11 mouse cellular contexts compared by ENCODE assay signal in genomic region chr17:5959802-5960201, GRCm38 (mm10). TPM values are rescaled to one million over a fixed set of nuclear protein-coding genes. Genes with fewer than 3 reads are reported as not detected.
DNase-seq lines count a peak whose midpoint lies in the region; ATAC-seq and TF ChIP-seq lines count a peak whose summit lies in the region.
"Had no signal": no experiment of that assay in that cellular context is flagged by ENCODE, and none has a peak within 500 bp of the region (broad histone marks: within the 10 kb centered on the region; RNA-seq: fewer than 3 reads in every experiment).

No protein-coding gene starts in this region.

- H3K27ac ChIP-seq in layer of hippocampus, adult 2 months = peak overlapping the region; percentile 36; the same call in 1 of the 2 replicates
- H3K27ac ChIP-seq in intestine, postnatal 0 days (ENCODE audit: low read depth, low read length) = 0 out of 2 replicates have a peak overlapping the region, but pooled peaks have one; percentile 2
- peak overlapping the region; percentile 86 for H3K27ac ChIP-seq in stomach, embryonic 14.5 days (ENCODE audit: low read length)

- WGBS in intestine, postnatal 0 days = 50% methylated on average over 9 of the region's 9 CpGs
- WGBS in stomach, embryonic 14.5 days = 32% methylated on average over 9 of the region's 9 CpGs

- H3K4me1 ChIP-seq in intestine, postnatal 0 days (replicated peaks; ENCODE audit: control insufficient read depth, insufficient read depth, low read length) = no peaks in the 10 kb centered on the region; the same call in 1 of the 2 replicates
- H3K4me1 ChIP-seq in stomach, embryonic 14.5 days (ENCODE audit: control insufficient read depth, insufficient read depth, low read length) = peaks cover 21% of the 10 kb centered on the region

- no peak overlapping the region for H3K9ac ChIP-seq in intestine, postnatal 0 days (ENCODE audit: low read depth, low read length)
- H3K9ac ChIP-seq in stomach, embryonic 14.5 days (replicated peaks; ENCODE audit: low read depth, low read length) = no peak overlapping the region

- peak; percentile 39 for DNase-seq in gastrocnemius, adult 18-20 months (ENCODE audit: low spot score)
- no peak for DNase-seq in gastrocnemius, adult 8-10 months (ENCODE audit: low spot score in 2 of 2)
- no peak for DNase-seq in layer of hippocampus, adult 2 months (ENCODE audit: low spot score in 2 of 2)
- no peak for DNase-seq in layer of hippocampus, adult 9-11 months
- DNase-seq in embryo, embryonic 11 days = no peak
- no peak for DNase-seq in left cerebral cortex, postnatal 25 days (ENCODE audit: low spot score in 2 of 2)
- DNase-seq: kidney, adult 9 months; spleen, adult 18-20 months; thymus, postnatal 4 days had no signal

- intact Hi-C loops in left cerebral cortex, postnatal 25 days (cut with DNase I) = no loop called here

- ATAC-seq in intestine, postnatal 0 days = no peak
- no peak for ATAC-seq in stomach, embryonic 14.5 days (ENCODE audit: insufficient number of reproducible peaks, insufficient read depth, low FRiP score, low read depth)

- no peaks in the 10 kb centered on the region for H3K9me3 ChIP-seq in intestine, postnatal 0 days (ENCODE audit: control insufficient read depth)
- H3K9me3 ChIP-seq in stomach, embryonic 14.5 days (ENCODE audit: control insufficient read depth, low read depth, low read length) = no peaks in the 10 kb centered on the region

- H3K4me3 ChIP-seq in layer of hippocampus, adult 2 months = no peak overlapping the region
- H3K4me3 ChIP-seq in intestine, postnatal 0 days (ENCODE audit: low read depth, low read length) = no peak overlapping the region
- no peak overlapping the region for H3K4me3 ChIP-seq in stomach, embryonic 14.5 days (ENCODE audit: low read depth, low read length)

- no peak for TF ChIP-seq CTCF in layer of hippocampus, adult 2 months (conservative IDR thresholded peaks at IDR 0.05)
- TF ChIP-seq CTCF in intestine, postnatal 0 days (IDR thresholded peaks at IDR 0.05; ENCODE audit: low read depth) = no peak

- H3K36me3 ChIP-seq in intestine, postnatal 0 days (ENCODE audit: control insufficient read depth, insufficient read depth) = no peaks in the 10 kb centered on the region
- H3K36me3 ChIP-seq in stomach, embryonic 14.5 days (ENCODE audit: control insufficient read depth, insufficient read depth, low read length) = no peaks in the 10 kb centered on the region

- no peak overlapping the region for H3K4me2 ChIP-seq in intestine, postnatal 0 days (replicated peaks; ENCODE audit: low read depth)
- H3K4me2 ChIP-seq in stomach, embryonic 14.5 days (replicated peaks; ENCODE audit: low read depth, low read length) = peak overlapping the region; percentile 3; the same call in 1 of the 2 replicates

- H3K27me3 ChIP-seq in intestine, postnatal 0 days (replicated peaks; ENCODE audit: control insufficient read depth, insufficient read depth, low read length) = no peaks in the 10 kb centered on the region
- H3K27me3 ChIP-seq in stomach, embryonic 14.5 days (ENCODE audit: control insufficient read depth, insufficient read depth, low read length) = no peaks in the 10 kb centered on the region

RNA-seq across cellular contexts. Expression of gene Synj2, which starts 18.7 kb away (rescaled TPM):
- total RNA-seq in gastrocnemius, adult 18-20 months (2021) = 10 to 100 TPM; 25.7 to 32.7 TPM
- total RNA-seq in gastrocnemius, adult 8-10 months (2022) = 10 to 100 TPM; 27.1 to 40.6 (median 29.6) TPM
- 10 to 100 TPM; 54.1 to 62.2 TPM for total RNA-seq in layer of hippocampus, adult 2 months (2021)
- 2.1 and 2.6 TPM in 2 replicates for polyA plus RNA-seq in intestine, postnatal 0 days (2015; fragmentation: Nextera tagmentation; extraction: Ambion mirVana)
- 7.5 and 10.3 TPM in 2 replicates for polyA plus RNA-seq in stomach, embryonic 14.5 days (2014; fragmentation: Nextera tagmentation; extraction: Ambion mirVana)
- total RNA-seq in left cerebral cortex, postnatal 25 days (2021) = 100 to 1,000 TPM in 1 of 2 experiments, 10 to 100 TPM in 1; 84.0 to 123 TPM

Comparison
In these comparisons a context has a peak if more than half of its experiments do, and no peak if none do; other contexts are left out.
1. H3K27ac ChIP-seq: peak in every context shown above with its lines; median percentile 86 in stomach, embryonic 14.5 days; 36 in layer of hippocampus, adult 2 months; 2 in intestine, postnatal 0 days.